Mouse (Mus musculus): Measurements from ENCODE around the gene Sgcb.

DNA sequence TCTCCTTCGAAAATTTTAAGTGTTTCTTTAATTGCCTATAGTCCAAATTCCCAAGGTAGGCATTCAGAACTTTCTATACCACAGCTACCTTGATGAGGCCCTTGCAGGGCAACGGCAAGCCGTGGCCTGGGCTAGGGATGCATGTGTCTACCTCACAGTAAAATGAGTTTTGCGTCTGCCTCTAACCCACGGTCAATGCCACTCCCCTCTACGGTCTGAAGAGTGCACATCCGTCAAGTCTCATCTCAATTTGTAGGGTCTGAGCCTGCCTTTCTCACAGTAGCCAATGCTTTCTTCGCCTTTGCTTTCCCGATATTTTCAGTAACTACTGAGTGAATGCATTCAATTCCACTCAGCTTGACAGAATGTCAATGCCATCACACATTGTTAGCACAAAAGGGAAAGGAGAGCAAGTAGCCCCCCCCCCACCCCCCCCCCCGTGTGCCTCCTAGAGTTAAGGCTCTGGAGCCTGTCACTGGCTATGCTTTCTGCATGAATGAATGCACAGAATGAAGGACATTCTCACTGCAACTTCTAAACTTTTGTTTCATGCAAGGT, 16.5 kb downstream of the Sgcb start:
- no peak for TF ChIP-seq CTCF (IDR thresholded peaks at IDR 0.05; ENCODE audit: low read depth, low read length)
- no peak for TF ChIP-seq POLR2A (IDR thresholded peaks at IDR 0.05; ENCODE audit: extremely low read depth, insufficient read depth, low read length)

Data from liver, adult 2 months (tissue).